Mouse (Mus musculus) thymus, adult 2 months (tissue): ENCODE measurements at regions not wholly inside any gene's neighbourhood (a gene's known extent, or its start where the extent isn't known, plus 50 kb on each side); places are given as distances from the start of the nearest gene placed in this dataset.

Experiments used
- CTCF ChIP-seq: fragments of 200-500 bp; IDR thresholded peaks from 2 replicates; pipeline ENCODE4 v1.5.1; 2012; ENCODE audit warnings: mild to moderate bottlenecking, control low read depth, low read length, moderate library complexity, borderline replicate concordance; ENCODE audit not compliant: control insufficient read depth, poor library complexity, insufficient read depth; ENCODE audit errors: extremely low read depth
- POLR2A ChIP-seq: fragments of 200-500 bp; IDR thresholded peaks from 2 replicates; pipeline ENCODE4 v1.6.1; 2012; ENCODE audit warnings: mild to moderate bottlenecking, low read length, control low read depth, moderate library complexity; ENCODE audit not compliant: control insufficient read depth, poor library complexity, insufficient read depth; ENCODE audit errors: extremely low read depth

DNA sequence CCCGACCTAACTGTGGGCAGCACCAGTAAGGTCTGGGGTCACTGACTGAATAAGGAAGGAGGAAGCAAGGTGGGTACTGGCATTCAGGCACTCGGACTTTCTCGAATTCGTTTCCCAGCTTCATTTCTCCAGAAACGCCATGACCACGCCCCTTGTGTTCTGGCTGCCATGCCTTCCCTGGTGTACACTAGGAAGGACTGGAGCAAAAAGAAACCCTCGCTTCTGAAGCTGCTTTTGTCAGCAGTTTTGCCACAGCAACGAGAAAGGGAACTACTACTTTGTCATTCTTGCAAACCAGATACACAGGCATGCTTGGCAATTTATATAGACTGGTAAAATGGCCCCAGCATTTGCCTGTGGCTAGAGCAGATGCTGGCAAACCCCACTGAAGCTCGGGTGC lies 869.0 kb downstream of the Tmem114 start:
- TF ChIP-seq CTCF (no peak), POLR2A (no peak)
